Mouse (Mus musculus): ENCODE measurements around the gene Nr2f2. TPM values are rescaled to one million over a fixed set of nuclear protein-coding genes. Genes with fewer than 3 reads are reported as not detected.

The Nr2f2 gene
- polyA plus RNA-seq, 1 experiment = 54.4 TPM

GRCm38 (mm10) chr7:70367591-70368267, 1.2 kb upstream of the Nr2f2 start:
- Histone ChIP-seq H3K27ac (ENCODE audit: insufficient read depth, low read length) (no peak overlapping the region), H3K4me3 (ENCODE audit: insufficient read depth, low read length) (no peak overlapping the region), H3K4me1 (ENCODE audit: control insufficient read depth, insufficient read depth, low read length) (no peaks in the 10 kb centered on the region)
- no peak for TF ChIP-seq POLR2A (IDR thresholded peaks at IDR 0.05; ENCODE audit: low read depth, low read length)
- TF ChIP-seq CTCF (IDR thresholded peaks at IDR 0.05; ENCODE audit: borderline replicate concordance, insufficient read depth, low read length) = no peak

- Histone ChIP-seq H3K27ac (ENCODE audit: insufficient read depth, low read length) (no peak overlapping the region), H3K4me1 (ENCODE audit: control insufficient read depth, insufficient read depth, low read length) (no peaks in the 10 kb centered on the region), H3K4me3 (ENCODE audit: insufficient read depth, low read length) (peak overlapping the region; percentile 82)
- no peak for TF ChIP-seq POLR2A (IDR thresholded peaks at IDR 0.05; ENCODE audit: low read depth, low read length)
- TF ChIP-seq CTCF (IDR thresholded peaks at IDR 0.05; ENCODE audit: borderline replicate concordance, insufficient read depth, low read length) = no peak
Measured at GRCm38 (mm10) chr7:70366808-70367095, 217 bp upstream of the Nr2f2 start.

GRCm38 (mm10) chr7:70365401-70365811, 1.1 kb downstream of the Nr2f2 start:
- Histone ChIP-seq H3K27ac (ENCODE audit: insufficient read depth, low read length) (peak overlapping the region; percentile 87), H3K4me1 (ENCODE audit: control insufficient read depth, insufficient read depth, low read length) (no peaks in the 10 kb centered on the region), H3K4me3 (ENCODE audit: insufficient read depth, low read length) (peak overlapping the region; percentile 82)
- TF ChIP-seq POLR2A (IDR thresholded peaks at IDR 0.05; ENCODE audit: low read depth, low read length) = no peak
- no peak for TF ChIP-seq CTCF (IDR thresholded peaks at IDR 0.05; ENCODE audit: borderline replicate concordance, insufficient read depth, low read length)

- Histone ChIP-seq H3K4me1 (ENCODE audit: control insufficient read depth, insufficient read depth, low read length) (no peaks in the 10 kb centered on the region), H3K27ac (ENCODE audit: insufficient read depth, low read length) (peak overlapping the region; percentile 87), H3K4me3 (ENCODE audit: insufficient read depth, low read length) (peak overlapping the region; percentile 82)
- no peak for TF ChIP-seq CTCF (IDR thresholded peaks at IDR 0.05; ENCODE audit: borderline replicate concordance, insufficient read depth, low read length)
- no peak for TF ChIP-seq POLR2A (IDR thresholded peaks at IDR 0.05; ENCODE audit: low read depth, low read length)
Measured at GRCm38 (mm10) chr7:70364798-70365197, 1.7 kb downstream of the Nr2f2 start.

GRCm38 (mm10) chr7:70363351-70363750, 3.2 kb downstream of the Nr2f2 start:
- Histone ChIP-seq H3K4me3 (ENCODE audit: insufficient read depth, low read length) (no peak overlapping the region), H3K27ac (ENCODE audit: insufficient read depth, low read length) (no peak overlapping the region), H3K4me1 (ENCODE audit: control insufficient read depth, insufficient read depth, low read length) (no peaks in the 10 kb centered on the region)
- no peak for TF ChIP-seq POLR2A (IDR thresholded peaks at IDR 0.05; ENCODE audit: low read depth, low read length)

- H3K4me3 ChIP-seq (ENCODE audit: insufficient read depth, low read length) = no peak overlapping the region
- TF ChIP-seq CTCF (IDR thresholded peaks at IDR 0.05; ENCODE audit: borderline replicate concordance, insufficient read depth, low read length) = no peak
- peak; percentile 28; the same call in 1 of the 2 replicates for TF ChIP-seq POLR2A (IDR thresholded peaks at IDR 0.05; ENCODE audit: low read depth, low read length)
- H3K27ac ChIP-seq (ENCODE audit: insufficient read depth, low read length) = no peak overlapping the region
- no peaks in the 10 kb centered on the region for H3K4me1 ChIP-seq (ENCODE audit: control insufficient read depth, insufficient read depth, low read length)
Measured at GRCm38 (mm10) chr7:70362526-70363170, 3.9 kb downstream of the Nr2f2 start.

GRCm38 (mm10) chr7:70361383-70362364, 4.9 kb downstream of the Nr2f2 start:
- Histone ChIP-seq H3K4me3 (ENCODE audit: insufficient read depth, low read length) (peak overlapping the region; percentile 60), H3K4me1 (ENCODE audit: control insufficient read depth, insufficient read depth, low read length) (no peaks in the 10 kb centered on the region), H3K27ac (ENCODE audit: insufficient read depth, low read length) (peak overlapping the region; percentile 96)
- TF ChIP-seq POLR2A (IDR thresholded peaks at IDR 0.05; ENCODE audit: low read depth, low read length) (peak; percentile 66), CTCF (IDR thresholded peaks at IDR 0.05; ENCODE audit: borderline replicate concordance, insufficient read depth, low read length) (no peak)

- no peak for TF ChIP-seq CTCF (IDR thresholded peaks at IDR 0.05; ENCODE audit: borderline replicate concordance, insufficient read depth, low read length)
- TF ChIP-seq POLR2A (IDR thresholded peaks at IDR 0.05; ENCODE audit: low read depth, low read length) = peak; percentile 46; the same call in 1 of the 2 replicates
- peak overlapping the region; percentile 74 for H3K4me3 ChIP-seq (ENCODE audit: insufficient read depth, low read length)
- peak overlapping the region; percentile 96 for H3K27ac ChIP-seq (ENCODE audit: insufficient read depth, low read length)
- peaks cover 2% of the 10 kb centered on the region; the same call in 1 of the 2 replicates for H3K4me1 ChIP-seq (ENCODE audit: control insufficient read depth, insufficient read depth, low read length)
Measured at GRCm38 (mm10) chr7:70360611-70361382, 5.7 kb downstream of the Nr2f2 start.

Data from embryonic fibroblast, embryonic 13.5 days (primary cell).